ENCODE assay signal across 8 mouse cellular contexts in the genomic region with DNA sequence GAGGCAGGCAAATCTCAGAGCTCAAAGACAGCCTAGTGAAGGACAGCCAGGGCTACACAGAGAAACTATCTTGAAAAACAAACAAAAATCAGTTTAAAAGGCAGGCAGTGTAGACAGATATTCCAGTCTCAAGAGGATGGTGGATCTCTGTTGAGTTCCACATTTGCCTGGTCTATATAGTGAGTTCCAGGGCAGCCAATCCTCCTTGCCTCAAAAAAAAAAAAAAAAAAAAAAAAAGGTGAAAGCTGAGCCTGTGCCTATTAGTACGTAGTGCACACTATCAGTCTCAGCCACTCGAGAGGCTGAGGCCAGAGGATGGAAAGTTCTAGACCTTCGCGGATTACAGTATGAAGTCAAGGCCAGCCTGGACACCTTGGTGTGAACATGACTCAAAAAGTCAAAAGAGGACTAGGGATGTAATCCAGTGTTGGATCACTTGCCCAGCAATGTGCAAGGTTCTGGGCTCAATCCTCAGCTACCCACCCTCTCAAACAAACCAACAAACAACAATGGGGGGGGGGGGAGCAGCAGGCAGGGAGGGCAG. TPM values are rescaled to one million over a fixed set of nuclear protein-coding genes. Genes with fewer than 3 reads are reported as not detected.
DNase-seq lines count a peak whose midpoint lies in the region; ATAC-seq and TF ChIP-seq lines count a peak whose summit lies in the region.

No protein-coding gene starts in this region.

- H3K36me3 ChIP-seq in erythroblast, embryonic 14.5 days (ENCODE audit: control insufficient read depth): peaks cover 17% of the 10 kb centered on the region
- H3K36me3 ChIP-seq in limb, embryonic 13.5 days: peaks cover 21% of the 10 kb centered on the region
- H3K36me3 ChIP-seq in neural tube, embryonic 14.5 days (ENCODE audit: control insufficient read depth, insufficient read depth, low read length): no peaks in the 10 kb centered on the region; the same call in 1 of the 2 replicates

- under 1% methylated on average over 4 of the region's 4 CpGs for WGBS in lung, adult 2 months
- WGBS in limb, embryonic 13.5 days: 15% methylated on average over 4 of the region's 4 CpGs
- WGBS in neural tube, embryonic 14.5 days: 16% methylated on average over 4 of the region's 4 CpGs

- peak overlapping the region; percentile 70 for H3K4me2 ChIP-seq in limb, embryonic 13.5 days (replicated peaks)
- H3K4me2 ChIP-seq in neural tube, embryonic 14.5 days (ENCODE audit: low read depth, low read length): peak overlapping the region; percentile 60

- peak overlapping the region; percentile 98 for H3K27ac ChIP-seq in limb, embryonic 13.5 days
- peak overlapping the region; percentile 97 for H3K27ac ChIP-seq in neural tube, embryonic 14.5 days (ENCODE audit: low read depth, low read length)

- no peaks in the 10 kb centered on the region for H3K9me3 ChIP-seq in erythroblast, embryonic 14.5 days (ENCODE audit: control insufficient read depth, low read length)
- 0 out of 2 replicates have a peak, but pooled peaks cover 4% of the 10 kb centered on the region for H3K9me3 ChIP-seq in limb, embryonic 13.5 days
- no peaks in the 10 kb centered on the region for H3K9me3 ChIP-seq in neural tube, embryonic 14.5 days (ENCODE audit: control insufficient read depth, low read length)

- peaks cover 4% of the 10 kb centered on the region for H3K4me1 ChIP-seq in lung, adult 2 months (ENCODE audit: control insufficient read depth, insufficient read depth, low read length)
- H3K4me1 ChIP-seq in erythroblast, embryonic 14.5 days (ENCODE audit: control insufficient read depth): peaks cover 36% of the 10 kb centered on the region
- peaks cover 30% of the 10 kb centered on the region for H3K4me1 ChIP-seq in limb, embryonic 13.5 days
- peaks cover 22% of the 10 kb centered on the region for H3K4me1 ChIP-seq in neural tube, embryonic 14.5 days (ENCODE audit: control insufficient read depth, insufficient read depth, low read length)

- peak overlapping the region; percentile 79 for H3K4me3 ChIP-seq in lung, adult 2 months (replicated peaks; ENCODE audit: extremely low read depth, low read depth, low read length)
- peak overlapping the region; percentile 99 for H3K4me3 ChIP-seq in erythroblast, embryonic 14.5 days (replicated peaks)
- peak overlapping the region; percentile 98 for H3K4me3 ChIP-seq in limb, embryonic 13.5 days
- peak overlapping the region; percentile 100 for H3K4me3 ChIP-seq in neural tube, embryonic 14.5 days (ENCODE audit: low read depth, low read length)

- TF ChIP-seq CTCF in lung, adult 2 months (IDR thresholded peaks at IDR 0.05; ENCODE audit: insufficient read depth, low read length): no peak

- no peak for TF ChIP-seq POLR2A in lung, adult 2 months (IDR thresholded peaks at IDR 0.05; ENCODE audit: borderline replicate concordance, extremely low read depth, low read depth, low read length)

- no peak for DNase-seq in lung, adult 2 months
- DNase-seq in lung, postnatal 14 days: no peak
- peak; percentile 64 for DNase-seq in adrenal gland, postnatal 14 days

- H3K9ac ChIP-seq in limb, embryonic 13.5 days: peak overlapping the region; percentile 74
- peak overlapping the region; percentile 97 for H3K9ac ChIP-seq in neural tube, embryonic 14.5 days (replicated peaks; ENCODE audit: low read depth, low read length)

- no peaks in the 10 kb centered on the region for H3K27me3 ChIP-seq in erythroblast, embryonic 14.5 days (ENCODE audit: control insufficient read depth)
- no peaks in the 10 kb centered on the region for H3K27me3 ChIP-seq in limb, embryonic 13.5 days
- 0 out of 2 replicates have a peak, but pooled peaks cover 3% of the 10 kb centered on the region for H3K27me3 ChIP-seq in neural tube, embryonic 14.5 days (ENCODE audit: control insufficient read depth, insufficient read depth, low read length)

- ATAC-seq in limb, embryonic 13.5 days (ENCODE audit: low FRiP score, low read depth): no peak
- ATAC-seq in neural tube, embryonic 14.5 days (ENCODE audit: low read depth): no peak
- ATAC-seq in frontal cortex, adult (ENCODE audit: low TSS enrichment): no peak
- no peak for ATAC-seq in granulocyte monocyte progenitor cell, adult 5-6 weeks (replicated peaks; ENCODE audit: poor library complexity, severe bottlenecking)

RNA-seq across cellular contexts. Expression of gene Pdia3, which starts 0.7 kb away (rescaled TPM):
- 395 and 710 TPM in 2 replicates for polyA plus RNA-seq in lung, adult 2 months (2012; rRNA removed)
- 306 and 320 TPM in 2 replicates for total RNA-seq in adrenal gland, postnatal 14 days (2021)
- 16.4 and 16.8 TPM in 2 replicates for polyA plus RNA-seq in erythroblast, embryonic 14.5 days (2012)
- polyA plus RNA-seq in limb, embryonic 13.5 days (2015; fragmentation: Nextera tagmentation; extraction: Ambion mirVana): 760 and 810 TPM in 2 replicates
- 219 and 309 TPM in 2 replicates for polyA plus RNA-seq in neural tube, embryonic 14.5 days (2014; fragmentation: Nextera tagmentation; extraction: Ambion mirVana)
- total RNA-seq in granulocyte monocyte progenitor cell, adult 5-6 weeks (2014; fragmentation: Nextera tagmentation): 315 and 355 TPM in 2 replicates
- 423 and 509 TPM in 2 replicates for total RNA-seq in granulocyte monocyte progenitor cell, adult 5-6 weeks (2017)

RNA-seq across cellular contexts. Expression of gene Catsper2, which starts 0.7 kb away (rescaled TPM):
- polyA plus RNA-seq in lung, adult 2 months (2012; rRNA removed): 1.00 and 2.0 TPM in 2 replicates
- 3.5 and 3.6 TPM in 2 replicates for total RNA-seq in adrenal gland, postnatal 14 days (2021)
- not detected in 2 replicates for polyA plus RNA-seq in erythroblast, embryonic 14.5 days (2012)
- 3.0 TPM in 2 replicates for polyA plus RNA-seq in limb, embryonic 13.5 days (2015; fragmentation: Nextera tagmentation; extraction: Ambion mirVana)
- 4.8 and 7.8 TPM in 2 replicates for polyA plus RNA-seq in neural tube, embryonic 14.5 days (2014; fragmentation: Nextera tagmentation; extraction: Ambion mirVana)
- total RNA-seq in granulocyte monocyte progenitor cell, adult 5-6 weeks (2014; fragmentation: Nextera tagmentation): 1.3 TPM in 2 replicates
- 1.8 and 1.9 TPM in 2 replicates for total RNA-seq in granulocyte monocyte progenitor cell, adult 5-6 weeks (2017)

RNA-seq across cellular contexts. Expression of gene Strc, which starts 25.9 kb away (rescaled TPM):
- polyA plus RNA-seq in lung, adult 2 months (2012; rRNA removed): 0.08 TPM in 1 of 2 replicates, not detected in the other
- not detected in 2 replicates for total RNA-seq in adrenal gland, postnatal 14 days (2021)
- polyA plus RNA-seq in erythroblast, embryonic 14.5 days (2012): not detected in 2 replicates
- not detected in 2 replicates for polyA plus RNA-seq in limb, embryonic 13.5 days (2015; fragmentation: Nextera tagmentation; extraction: Ambion mirVana)
- not detected in 2 replicates for polyA plus RNA-seq in neural tube, embryonic 14.5 days (2014; fragmentation: Nextera tagmentation; extraction: Ambion mirVana)
- total RNA-seq in granulocyte monocyte progenitor cell, adult 5-6 weeks (2014; fragmentation: Nextera tagmentation): not detected in 2 replicates
- not detected in 2 replicates for total RNA-seq in granulocyte monocyte progenitor cell, adult 5-6 weeks (2017)

RNA-seq across cellular contexts. Expression of gene Ell3, which starts 31.2 kb away (rescaled TPM):
- polyA plus RNA-seq in lung, adult 2 months (2012; rRNA removed): 0.97 and 1.1 TPM in 2 replicates
- 0.26 and 0.94 TPM in 2 replicates for total RNA-seq in adrenal gland, postnatal 14 days (2021)
- not detected in 2 replicates for polyA plus RNA-seq in erythroblast, embryonic 14.5 days (2012)
- polyA plus RNA-seq in limb, embryonic 13.5 days (2015; fragmentation: Nextera tagmentation; extraction: Ambion mirVana): 9.8 TPM in 2 replicates
- polyA plus RNA-seq in neural tube, embryonic 14.5 days (2014; fragmentation: Nextera tagmentation; extraction: Ambion mirVana): 1.2 and 2.1 TPM in 2 replicates
- not detected in 2 replicates for total RNA-seq in granulocyte monocyte progenitor cell, adult 5-6 weeks (2014; fragmentation: Nextera tagmentation)
- total RNA-seq in granulocyte monocyte progenitor cell, adult 5-6 weeks (2017): not detected in 2 replicates

RNA-seq across cellular contexts. Expression of gene Serf2, which starts 36.1 kb away (rescaled TPM):
- polyA plus RNA-seq in lung, adult 2 months (2012; rRNA removed): 227 and 315 TPM in 2 replicates
- 386 and 388 TPM in 2 replicates for total RNA-seq in adrenal gland, postnatal 14 days (2021)
- 65.1 and 75.3 TPM in 2 replicates for polyA plus RNA-seq in erythroblast, embryonic 14.5 days (2012)
- 513 and 546 TPM in 2 replicates for polyA plus RNA-seq in limb, embryonic 13.5 days (2015; fragmentation: Nextera tagmentation; extraction: Ambion mirVana)
- polyA plus RNA-seq in neural tube, embryonic 14.5 days (2014; fragmentation: Nextera tagmentation; extraction: Ambion mirVana): 303 and 333 TPM in 2 replicates
- total RNA-seq in granulocyte monocyte progenitor cell, adult 5-6 weeks (2014; fragmentation: Nextera tagmentation): 530 and 577 TPM in 2 replicates
- total RNA-seq in granulocyte monocyte progenitor cell, adult 5-6 weeks (2017): 211 and 218 TPM in 2 replicates

Comparison
In these comparisons a context has a peak if more than half of its experiments do, and no peak if none do; other contexts are left out.
1. RNA of gene Pdia3, which starts 0.7 kb away (polyA plus RNA-seq): 760 to 810 TPM in limb, embryonic 13.5 days, 395 to 710 TPM in lung, adult 2 months and 219 to 309 TPM in neural tube, embryonic 14.5 days; 16.4 to 16.8 TPM in erythroblast, embryonic 14.5 days; every median in the first group is over 10 times any median in the second.
2. Peak in every context shown above with its lines, with median percentiles within 50 percentile points of each other: H3K4me3 ChIP-seq.